Mouse (Mus musculus): Measurements from ENCODE around the gene Gm11020. TPM values are rescaled to one million over a fixed set of nuclear protein-coding genes. Genes with fewer than 3 reads are reported as not detected.

Gm11020 gene
- polyA plus RNA-seq, 1 experiment from 2014 or later: not detected

DNA sequence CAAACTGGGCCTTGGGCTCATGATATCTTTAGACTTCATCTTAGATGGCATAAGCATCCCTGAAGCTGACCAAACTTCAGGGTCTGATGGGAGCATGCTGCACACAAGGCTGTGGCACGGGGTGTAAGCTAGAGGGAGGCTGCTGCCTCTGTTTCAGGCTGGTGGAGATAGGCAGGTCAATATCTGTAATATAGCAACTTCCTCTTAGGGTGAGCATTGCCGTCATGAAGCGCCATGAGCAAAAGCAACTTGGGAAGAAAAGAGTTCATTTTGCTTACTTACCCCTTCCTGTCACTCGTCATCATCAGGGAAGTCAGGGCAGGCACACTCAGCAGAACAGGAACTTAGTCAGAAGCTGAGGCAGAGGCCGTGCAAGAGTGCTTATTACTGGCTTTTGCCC is 12.4 kb downstream of the Gm11020 start:
- no peak overlapping the region for H3K9ac ChIP-seq
- H3K9me3 ChIP-seq: no peaks in the 10 kb centered on the region
- no peaks in the 10 kb centered on the region for H3K27me3 ChIP-seq
- H3K4me2 ChIP-seq: no peak overlapping the region
- no peak for ATAC-seq (ENCODE audit: low FRiP score)
- 80% methylated on average over 5 of the region's 5 CpGs for whole genome bisulfite sequencing
- no peak overlapping the region for H3K4me3 ChIP-seq
- no peaks in the 10 kb centered on the region for H3K36me3 ChIP-seq
- no peaks in the 10 kb centered on the region for H3K4me1 ChIP-seq (replicated peaks)
- no peak overlapping the region for H3K27ac ChIP-seq

DNA sequence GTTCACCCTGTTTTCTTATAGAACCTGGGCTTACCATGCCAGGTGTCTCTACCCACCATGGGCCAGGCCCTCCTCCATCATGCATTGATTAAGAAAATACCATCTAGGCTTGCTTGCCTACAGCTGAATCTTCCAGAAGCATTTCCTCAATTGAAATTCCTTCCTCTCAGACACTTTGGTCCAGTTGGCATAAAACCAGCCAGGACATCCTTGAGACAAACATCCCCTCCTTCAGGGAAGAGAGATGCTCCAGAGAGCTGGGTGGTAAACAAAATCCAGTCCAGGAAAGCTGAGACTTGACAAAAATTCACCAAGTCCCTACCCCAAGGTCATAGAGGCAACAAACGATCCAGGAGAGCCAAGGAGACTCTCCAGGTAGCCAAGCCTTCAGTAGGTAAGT is 12.8 kb downstream of the Gm11020 start:
- Histone ChIP-seq H3K27ac (no peak overlapping the region), H3K4me1 (replicated peaks) (peaks cover under 1% of the 10 kb centered on the region; the same call in 1 of the 2 replicates), H3K36me3 (no peaks in the 10 kb centered on the region), H3K9ac (no peak overlapping the region), H3K4me2 (no peak overlapping the region), H3K4me3 (no peak overlapping the region), H3K27me3 (no peaks in the 10 kb centered on the region), H3K9me3 (no peaks in the 10 kb centered on the region)
- no peak for ATAC-seq (ENCODE audit: low FRiP score)
- WGBS: 74% methylated on average over 1 of the region's 1 CpGs

DNA sequence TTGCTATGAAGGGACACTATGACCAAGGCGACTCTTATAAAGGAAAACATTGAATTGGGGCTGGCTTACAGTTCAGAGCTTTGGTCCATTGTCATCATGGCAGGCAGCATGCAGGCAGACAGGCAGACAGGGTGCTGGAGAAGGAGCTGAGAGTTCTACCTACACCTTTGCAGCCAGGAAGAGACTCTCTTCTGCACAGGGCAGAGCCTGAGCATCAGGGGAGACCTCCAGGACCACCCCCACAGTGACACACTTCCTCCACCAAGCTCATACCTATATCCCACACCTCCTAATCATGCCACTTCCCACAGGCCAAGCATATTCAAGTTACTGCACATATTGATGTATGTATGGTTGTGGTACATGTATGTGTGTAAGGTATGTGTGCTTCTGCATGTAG is 15.4 kb downstream of the Gm11020 start:
- no peak overlapping the region for H3K27ac ChIP-seq
- H3K4me1 ChIP-seq (replicated peaks): peaks cover 19% of the 10 kb centered on the region
- no peaks in the 10 kb centered on the region for H3K9me3 ChIP-seq
- 86% methylated on average over 1 of the region's 1 CpGs for whole genome bisulfite sequencing
- H3K27me3 ChIP-seq: no peaks in the 10 kb centered on the region
- no peaks in the 10 kb centered on the region for H3K36me3 ChIP-seq
- no peak overlapping the region for H3K4me2 ChIP-seq
- no peak overlapping the region for H3K9ac ChIP-seq
- no peak for ATAC-seq (ENCODE audit: low FRiP score)
- H3K4me3 ChIP-seq: no peak overlapping the region

DNA sequence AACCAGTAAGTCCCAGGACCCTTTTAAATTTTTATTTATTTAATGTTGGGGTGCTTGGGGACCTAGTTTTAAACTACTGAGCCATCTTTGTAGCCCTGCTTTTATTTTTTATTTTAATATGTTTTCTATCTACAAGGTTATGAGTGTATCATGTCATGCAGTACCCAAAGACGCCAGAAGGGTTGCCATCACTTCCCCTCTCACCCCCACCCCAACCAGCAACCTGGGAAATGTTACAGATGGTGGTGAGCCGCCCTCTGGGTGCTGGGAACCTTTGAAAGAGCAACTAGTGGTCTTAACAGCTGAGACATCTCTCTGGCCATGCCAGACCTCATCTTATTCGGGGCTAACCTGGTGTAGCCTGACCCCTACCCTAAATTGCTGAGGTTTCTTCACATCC is 16.5 kb downstream of the Gm11020 start:
- Histone ChIP-seq H3K27ac (no peak overlapping the region), H3K9ac (no peak overlapping the region), H3K9me3 (no peaks in the 10 kb centered on the region), H3K4me3 (no peak overlapping the region), H3K36me3 (no peaks in the 10 kb centered on the region), H3K4me2 (no peak overlapping the region), H3K4me1 (replicated peaks) (peaks cover 19% of the 10 kb centered on the region), H3K27me3 (no peaks in the 10 kb centered on the region)
- no peak for ATAC-seq (ENCODE audit: low FRiP score)
- WGBS: 56% methylated on average over 3 of the region's 3 CpGs

DNA sequence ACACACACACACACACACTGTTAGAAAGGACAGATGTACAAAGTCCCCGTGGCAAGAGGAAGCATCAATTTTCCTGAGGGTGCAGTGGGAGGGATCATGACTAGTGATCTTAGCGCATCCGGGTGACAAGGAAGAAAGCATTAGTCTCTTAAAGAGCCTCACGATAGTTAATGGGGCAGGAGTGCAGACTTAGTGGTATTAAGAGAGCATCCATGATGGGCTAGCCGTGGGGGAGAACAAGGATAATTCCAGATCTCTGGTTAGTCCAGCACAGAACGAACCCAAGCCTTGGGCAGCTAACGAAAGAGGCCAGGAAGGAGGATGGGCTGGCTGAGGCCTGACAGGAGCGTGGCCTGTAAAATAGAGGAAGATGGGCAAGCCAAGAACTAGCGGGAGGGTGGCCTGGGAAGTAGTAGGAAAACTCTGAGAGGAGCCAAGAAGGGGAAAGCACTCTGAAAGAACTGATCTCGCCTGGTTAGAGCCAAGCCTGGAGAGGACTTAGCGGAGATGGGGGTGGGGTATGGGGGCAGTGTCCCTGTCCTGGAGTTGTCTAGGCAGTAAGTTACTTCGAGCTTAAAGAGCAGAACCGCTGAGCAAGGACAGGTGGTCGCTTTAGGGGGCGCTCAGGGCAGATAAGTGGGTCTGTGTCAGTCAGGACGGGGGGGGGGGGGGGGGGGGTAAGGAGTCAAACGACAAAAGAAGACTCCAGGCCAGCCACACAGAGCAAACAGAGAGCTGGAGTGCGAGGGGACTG is 18.0 kb downstream of the Gm11020 start, which contains the start of gene Cmtm3:
Gene Cmtm3 (plus strand): TSS at position 182 of the 754 bp plus-strand sequence.
- ATAC-seq (ENCODE audit: low FRiP score): no peak
- peak within 1 kb of the TSS; percentile 86 for H3K4me2 ChIP-seq
- H3K9ac ChIP-seq: peak within 1 kb of the TSS; percentile 77
- no peaks in the 10 kb centered on the region for H3K9me3 ChIP-seq
- no peaks in the 10 kb centered on the region for H3K36me3 ChIP-seq
- H3K27me3 ChIP-seq: no peaks in the 10 kb centered on the region
- H3K27ac ChIP-seq: 0 out of 2 replicates have a peak within 1 kb of the TSS, but pooled peaks have one; percentile 58
- peak within 1 kb of the TSS; percentile 57 for H3K4me3 ChIP-seq
- WGBS: 15% methylated on average over 16 of the region's 18 CpGs
- H3K4me1 ChIP-seq (replicated peaks): peaks cover 19% of the 10 kb centered on the region

DNA sequence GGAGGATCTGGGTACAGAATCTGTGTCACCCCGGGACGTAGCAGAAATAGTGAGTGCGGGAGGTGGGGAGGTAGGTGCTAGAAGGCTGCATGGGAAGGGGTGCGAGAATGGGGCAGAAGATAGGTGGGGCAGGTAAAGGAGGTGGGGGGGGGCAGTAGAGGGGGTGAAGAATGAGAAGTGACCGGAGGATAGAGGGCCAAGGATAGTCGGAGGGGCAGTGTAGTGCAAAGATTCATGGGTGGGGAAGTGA is 18.5 kb downstream of the Gm11020 start:
- peaks cover 19% of the 10 kb centered on the region for H3K4me1 ChIP-seq (replicated peaks)
- under 1% methylated on average over 6 of the region's 6 CpGs for WGBS
- no peaks in the 10 kb centered on the region for H3K27me3 ChIP-seq
- peak overlapping the region; percentile 86 for H3K4me2 ChIP-seq
- no peaks in the 10 kb centered on the region for H3K9me3 ChIP-seq
- peak overlapping the region; percentile 77 for H3K9ac ChIP-seq
- no peaks in the 10 kb centered on the region for H3K36me3 ChIP-seq
- 0 out of 2 replicates have a peak overlapping the region, but pooled peaks have one; percentile 58 for H3K27ac ChIP-seq
- H3K4me3 ChIP-seq: peak overlapping the region; percentile 57
- no peak; the same call in none of the 2 replicates for ATAC-seq (ENCODE audit: low FRiP score)

DNA sequence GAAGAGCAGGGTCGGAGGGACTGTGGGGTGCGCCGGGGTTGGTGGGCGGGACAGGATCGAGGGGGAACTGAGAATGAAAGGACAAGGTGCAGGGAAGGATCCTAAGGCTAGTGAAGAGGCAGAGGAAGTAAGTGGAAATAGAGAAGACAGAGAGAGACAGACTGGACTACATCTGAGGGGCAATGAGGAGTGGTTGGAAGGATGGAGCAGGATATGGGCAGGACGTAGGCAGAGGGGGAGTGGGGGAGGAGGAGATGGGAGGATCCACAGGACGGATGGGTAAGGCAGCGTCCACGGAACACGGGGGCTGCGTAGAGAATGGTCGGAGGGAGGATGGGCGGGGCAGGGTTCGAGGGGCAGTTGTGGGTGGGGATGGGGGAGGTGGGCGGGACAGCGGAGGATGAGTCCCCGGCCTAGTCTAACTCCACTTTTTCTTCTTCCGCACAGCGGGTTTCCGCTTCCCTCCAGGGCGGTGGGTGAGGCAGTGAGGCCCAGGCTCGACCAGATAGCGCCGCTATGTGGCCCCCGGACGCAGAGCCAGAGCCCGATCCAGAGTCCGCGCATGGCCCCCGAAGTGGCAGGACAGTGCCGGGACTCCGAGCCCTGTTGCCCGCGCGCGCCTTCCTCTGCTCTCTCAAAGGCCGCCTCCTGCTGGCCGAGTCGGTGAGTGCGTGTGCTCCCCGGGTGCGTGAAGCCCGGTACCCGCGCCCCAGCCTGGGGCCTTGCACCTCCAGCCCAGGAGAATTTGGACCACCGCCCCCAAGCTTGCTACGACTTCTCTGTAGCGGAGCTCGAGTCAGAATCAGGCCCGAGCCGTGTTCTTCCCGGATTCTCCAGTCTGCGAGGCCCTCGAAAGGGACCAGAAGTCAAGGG is 19.1 kb downstream of the Gm11020 start:
- peak overlapping the region; percentile 58 for H3K27ac ChIP-seq
- H3K9me3 ChIP-seq: no peaks in the 10 kb centered on the region
- H3K4me2 ChIP-seq: peak overlapping the region; percentile 86
- ATAC-seq (ENCODE audit: low FRiP score): peak; percentile 81
- under 1% methylated on average over 43 of the region's 54 CpGs for WGBS
- peak overlapping the region; percentile 77 for H3K9ac ChIP-seq
- no peaks in the 10 kb centered on the region for H3K27me3 ChIP-seq
- H3K4me3 ChIP-seq: peak overlapping the region; percentile 57
- no peaks in the 10 kb centered on the region; the same call in 1 of the 2 replicates for H3K36me3 ChIP-seq
- peaks cover 19% of the 10 kb centered on the region for H3K4me1 ChIP-seq (replicated peaks)

DNA sequence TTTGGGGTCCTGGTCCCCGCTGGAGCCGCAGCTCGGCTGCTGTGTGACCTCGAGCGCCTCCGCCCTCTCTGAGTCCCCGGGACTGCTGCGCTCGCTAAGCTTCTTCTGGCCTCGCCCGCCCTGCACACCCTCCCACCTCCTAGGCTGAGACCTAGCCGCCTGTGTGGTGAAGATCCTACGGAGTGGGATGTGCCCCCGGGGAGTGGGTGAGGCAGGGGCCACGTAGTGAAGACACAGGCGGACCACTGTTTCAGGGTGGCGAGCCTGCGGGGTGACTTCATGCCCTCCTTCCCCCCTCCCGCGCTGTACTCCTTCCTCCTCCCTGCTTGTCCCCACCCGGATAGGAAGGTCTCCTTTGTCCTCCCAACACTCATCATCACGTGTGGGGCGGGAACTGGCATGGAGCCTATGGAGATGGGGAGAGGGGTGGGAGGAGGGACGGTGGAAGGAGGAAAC is 19.8 kb downstream of the Gm11020 start:
- 2% methylated on average over 24 of the region's 24 CpGs for WGBS
- H3K4me1 ChIP-seq (replicated peaks): peaks cover 19% of the 10 kb centered on the region
- no peaks in the 10 kb centered on the region for H3K9me3 ChIP-seq

DNA sequence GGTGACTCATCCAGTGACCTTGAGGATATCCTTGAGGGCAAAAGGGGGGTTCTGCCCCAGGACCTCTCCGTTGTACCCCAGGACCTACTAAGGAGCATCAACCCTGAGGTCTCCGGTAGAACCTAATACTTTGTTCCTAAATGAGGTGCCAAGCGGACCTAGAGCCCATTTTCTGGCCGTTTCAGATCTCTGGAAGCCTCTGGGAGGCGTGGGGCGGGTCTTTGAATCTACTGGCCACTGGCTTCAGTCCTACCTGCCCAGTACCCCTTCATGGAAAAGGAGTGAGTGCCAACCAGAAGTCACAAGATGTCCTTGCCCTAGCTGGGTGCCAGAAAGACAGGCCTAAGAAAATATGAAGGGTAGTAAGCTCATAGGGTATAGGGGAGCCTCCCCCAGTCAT is 20.3 kb downstream of the Gm11020 start:
- Histone ChIP-seq H3K9me3 (no peaks in the 10 kb centered on the region), H3K4me3 (peak overlapping the region; percentile 57), H3K4me1 (replicated peaks) (peaks cover 19% of the 10 kb centered on the region), H3K36me3 (no peaks in the 10 kb centered on the region; the same call in none of the 2 replicates), H3K27me3 (no peaks in the 10 kb centered on the region), H3K4me2 (peak overlapping the region; percentile 86), H3K9ac (no peak overlapping the region), H3K27ac (no peak overlapping the region)
- no peak for ATAC-seq (ENCODE audit: low FRiP score)
- 37% methylated on average over 6 of the region's 6 CpGs for WGBS

More for the DNA sequence above, 19.8 kb downstream of the Gm11020 start:
- Histone ChIP-seq H3K4me3 (peak overlapping the region; percentile 57), H3K27me3 (no peaks in the 10 kb centered on the region), H3K4me2 (peak overlapping the region; percentile 86), H3K27ac (peak overlapping the region; percentile 58), H3K9ac (peak overlapping the region; percentile 77), H3K36me3 (no peaks in the 10 kb centered on the region; the same call in 1 of the 2 replicates)
- peak; percentile 74 for ATAC-seq (ENCODE audit: low FRiP score)

DNA sequence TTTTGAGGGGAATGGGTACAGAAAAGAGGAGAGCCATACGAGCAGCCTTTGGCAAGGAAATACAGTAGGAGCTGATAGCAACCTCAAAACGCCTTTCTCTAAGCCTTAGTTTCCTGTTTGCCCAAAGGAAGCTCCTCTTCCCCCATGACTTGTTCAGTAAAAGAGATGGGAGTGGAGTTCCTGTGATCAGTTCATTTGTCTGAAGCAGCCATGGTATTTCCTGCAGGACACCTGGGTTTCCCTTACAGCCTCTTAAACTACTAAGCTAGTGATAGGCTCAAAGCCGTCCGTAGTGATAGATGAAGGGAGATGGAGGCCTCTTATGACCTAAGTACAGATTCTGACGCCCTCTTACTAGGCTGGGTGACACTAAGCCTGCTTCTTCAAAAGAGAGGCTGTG is 21.1 kb downstream of the Gm11020 start:
- ATAC-seq (ENCODE audit: low FRiP score): no peak
- Histone ChIP-seq H3K9me3 (no peaks in the 10 kb centered on the region), H3K4me1 (replicated peaks) (peaks cover 19% of the 10 kb centered on the region), H3K4me3 (no peak overlapping the region), H3K9ac (no peak overlapping the region), H3K4me2 (no peak overlapping the region), H3K27me3 (no peaks in the 10 kb centered on the region), H3K36me3 (no peaks in the 10 kb centered on the region; the same call in none of the 2 replicates), H3K27ac (no peak overlapping the region)
- 83% methylated on average over 5 of the region's 5 CpGs for WGBS

DNA sequence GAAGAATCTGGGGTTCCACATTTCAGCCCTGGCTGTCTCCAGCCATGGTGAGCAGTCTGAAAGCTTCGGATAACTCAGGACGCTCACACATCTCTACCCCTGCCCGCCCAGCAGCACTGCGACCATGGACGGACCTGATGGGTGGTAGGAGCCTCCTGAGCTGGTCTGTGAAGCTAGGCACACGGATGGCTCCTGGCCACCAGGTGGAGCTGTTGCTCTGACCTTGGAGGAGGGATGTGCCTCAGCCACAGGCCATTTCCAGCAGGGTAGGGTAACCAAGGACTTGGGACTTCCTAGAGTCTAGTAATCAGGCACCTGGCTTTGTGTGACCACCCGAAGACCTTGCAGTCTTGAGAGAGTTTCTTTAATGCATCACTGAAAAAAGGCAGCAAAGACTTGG is 22.6 kb downstream of the Gm11020 start:
- no peaks in the 10 kb centered on the region for H3K27me3 ChIP-seq
- no peak overlapping the region for H3K9ac ChIP-seq
- H3K36me3 ChIP-seq: no peaks in the 10 kb centered on the region; the same call in none of the 2 replicates
- peaks cover 19% of the 10 kb centered on the region for H3K4me1 ChIP-seq (replicated peaks)
- no peak overlapping the region for H3K4me3 ChIP-seq
- ATAC-seq (ENCODE audit: low FRiP score): peak; percentile 64; the same call in 1 of the 2 replicates
- 18% methylated on average over 7 of the region's 7 CpGs for WGBS
- no peak overlapping the region for H3K27ac ChIP-seq
- H3K4me2 ChIP-seq: no peak overlapping the region
- no peaks in the 10 kb centered on the region for H3K9me3 ChIP-seq

DNA sequence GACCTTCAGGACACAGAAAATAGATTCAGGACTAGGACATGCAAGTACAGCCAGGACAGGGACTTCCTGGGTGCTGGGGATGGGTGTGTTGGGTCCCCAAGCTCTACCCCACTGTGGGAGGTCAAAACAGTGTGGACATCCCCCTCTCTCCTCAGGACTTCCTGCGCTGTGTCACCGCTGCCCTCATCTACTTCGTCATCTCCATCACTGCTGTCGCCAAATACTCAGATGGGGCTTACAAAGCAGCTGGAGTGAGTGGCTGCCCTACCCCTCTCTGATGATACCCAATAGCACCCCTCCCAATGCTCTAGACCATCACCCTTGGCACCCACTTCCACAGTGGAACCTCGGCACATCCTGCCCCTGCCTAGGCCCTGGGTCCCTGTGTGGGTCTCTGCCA is 23.3 kb downstream of the Gm11020 start:
- no peak for ATAC-seq (ENCODE audit: low FRiP score)

More for the DNA sequence above, 23.3 kb downstream of the Gm11020 start:
- H3K9ac ChIP-seq: no peak overlapping the region
- no peak overlapping the region for H3K27ac ChIP-seq
- WGBS: 82% methylated on average over 5 of the region's 5 CpGs
- no peak overlapping the region for H3K4me2 ChIP-seq
- no peaks in the 10 kb centered on the region for H3K9me3 ChIP-seq
- H3K27me3 ChIP-seq: no peaks in the 10 kb centered on the region
- H3K4me3 ChIP-seq: no peak overlapping the region
- peaks cover 14% of the 10 kb centered on the region for H3K4me1 ChIP-seq (replicated peaks)
- no peaks in the 10 kb centered on the region; the same call in none of the 2 replicates for H3K36me3 ChIP-seq
